Mouse (Mus musculus): ENCODE data around the gene Gata5. TPM values are rescaled to one million over a fixed set of nuclear protein-coding genes. Genes with fewer than 3 reads are reported as not detected.

Gata5 gene
- total RNA-seq (2022), result not detected

DNA sequence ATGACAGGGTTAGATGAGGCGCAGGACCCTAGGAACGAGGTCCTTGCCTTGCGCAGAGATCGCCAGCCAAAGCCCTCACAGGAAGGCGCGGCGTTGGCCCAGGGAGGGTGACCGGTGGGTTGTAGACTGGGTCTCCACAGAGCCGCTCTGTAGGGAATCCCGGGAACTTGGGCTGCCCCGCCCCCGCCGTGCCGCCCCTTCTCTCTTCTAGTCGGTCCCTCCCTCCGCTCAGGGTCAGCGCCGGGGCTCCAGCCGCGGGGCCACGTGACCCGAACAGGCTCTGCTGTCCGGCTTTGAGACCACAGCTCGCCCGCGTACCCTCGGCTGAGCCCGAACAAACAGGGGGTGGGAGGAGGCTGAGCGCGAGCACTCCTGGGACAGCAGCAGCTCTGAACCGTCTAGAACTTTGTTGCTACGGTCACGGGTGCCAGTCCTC is at the start of gene Gata5:
Gene Gata5 (minus strand): TSS at position 149 of the 436 bp plus-strand sequence.
- DNase-seq (ENCODE audit: low spot score in 2 of 2), result no peak

- DNase-seq (ENCODE audit: low spot score in 2 of 2), result no peak
Measured at GRCm38 (mm10) chr2:180376730-180377129, 42.2 kb upstream of the Gata5 start.

DNA sequence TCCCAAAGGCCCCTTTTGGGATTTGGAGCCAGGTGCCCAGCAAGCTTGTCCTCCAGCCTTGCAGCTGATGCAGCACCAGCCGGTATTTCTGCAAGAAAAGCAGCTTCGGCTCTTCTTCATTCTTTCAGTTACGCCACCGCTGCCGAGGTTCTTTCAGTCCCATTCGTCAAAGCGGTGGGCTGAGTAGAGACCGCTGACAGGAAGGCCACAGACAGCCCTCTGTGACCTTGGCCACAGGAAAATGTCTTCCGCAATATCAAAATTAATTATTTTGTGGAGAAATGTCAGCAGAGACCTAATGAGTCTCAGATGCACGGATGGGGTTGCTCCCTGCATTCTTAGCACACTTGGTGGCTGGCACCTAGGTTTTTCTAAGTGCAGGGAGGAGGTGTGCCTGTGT is 38.8 kb upstream of the Gata5 start:
- no peak for DNase-seq (ENCODE audit: low spot score in 2 of 2)

DNA sequence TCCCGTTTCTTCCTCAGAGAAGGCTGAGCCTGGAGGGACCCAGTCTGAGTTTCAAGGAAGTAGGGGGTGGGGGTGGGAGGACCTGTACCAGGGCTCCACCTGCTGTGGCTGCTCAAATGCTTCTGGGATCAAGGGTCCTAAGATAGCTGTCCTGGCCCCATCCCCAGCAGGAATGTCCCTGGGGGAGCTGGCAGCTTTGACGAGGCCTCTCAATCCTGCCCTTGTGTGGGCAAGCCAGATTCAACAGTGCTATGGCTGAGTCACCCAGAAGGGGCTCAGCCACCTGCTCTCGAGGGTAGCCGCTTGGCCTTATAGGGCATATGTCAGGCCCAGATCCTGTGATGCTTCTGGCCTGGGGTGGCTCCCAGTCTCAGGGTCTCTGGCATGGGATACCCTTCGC is 33.9 kb upstream of the Gata5 start:
- DNase-seq (ENCODE audit: low spot score in 2 of 2), result no peak

DNA sequence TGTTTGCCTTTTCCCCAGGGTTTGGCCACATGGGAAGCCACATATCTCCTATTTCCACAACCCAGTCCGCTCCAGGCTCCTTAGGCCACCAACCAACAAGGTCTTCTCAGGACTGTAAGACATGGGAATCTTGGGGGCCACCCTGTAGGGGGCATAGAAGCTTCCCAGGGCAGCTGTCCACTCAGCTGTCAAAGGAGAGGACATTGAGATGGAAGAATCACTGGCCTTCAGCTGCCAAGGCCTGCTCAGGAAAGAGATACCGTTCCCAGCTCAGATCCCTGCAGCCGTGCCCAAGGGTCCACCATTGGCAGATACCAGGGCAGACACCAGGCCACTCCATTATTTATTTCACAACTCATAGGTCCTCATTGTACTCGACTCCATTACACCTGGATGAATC is 32.9 kb upstream of the Gata5 start:
- no peak for DNase-seq (ENCODE audit: low spot score in 2 of 2)

DNA sequence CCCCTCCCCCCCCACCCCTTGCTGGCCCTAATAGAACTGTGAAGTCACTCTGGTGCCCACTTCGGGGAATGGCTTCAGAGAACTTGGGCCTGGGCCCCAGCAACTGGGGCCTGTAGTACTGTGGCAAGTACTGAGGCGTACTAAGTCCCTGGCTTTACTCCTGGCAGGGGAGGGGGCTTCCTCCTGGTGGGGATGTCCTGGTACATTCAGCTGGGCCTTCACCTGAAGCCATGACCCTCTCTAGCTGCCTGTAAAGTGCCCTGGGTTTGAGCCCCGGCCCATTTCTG is 28.9 kb upstream of the Gata5 start:
- DNase-seq (ENCODE audit: low spot score in 2 of 2), result no peak

DNA sequence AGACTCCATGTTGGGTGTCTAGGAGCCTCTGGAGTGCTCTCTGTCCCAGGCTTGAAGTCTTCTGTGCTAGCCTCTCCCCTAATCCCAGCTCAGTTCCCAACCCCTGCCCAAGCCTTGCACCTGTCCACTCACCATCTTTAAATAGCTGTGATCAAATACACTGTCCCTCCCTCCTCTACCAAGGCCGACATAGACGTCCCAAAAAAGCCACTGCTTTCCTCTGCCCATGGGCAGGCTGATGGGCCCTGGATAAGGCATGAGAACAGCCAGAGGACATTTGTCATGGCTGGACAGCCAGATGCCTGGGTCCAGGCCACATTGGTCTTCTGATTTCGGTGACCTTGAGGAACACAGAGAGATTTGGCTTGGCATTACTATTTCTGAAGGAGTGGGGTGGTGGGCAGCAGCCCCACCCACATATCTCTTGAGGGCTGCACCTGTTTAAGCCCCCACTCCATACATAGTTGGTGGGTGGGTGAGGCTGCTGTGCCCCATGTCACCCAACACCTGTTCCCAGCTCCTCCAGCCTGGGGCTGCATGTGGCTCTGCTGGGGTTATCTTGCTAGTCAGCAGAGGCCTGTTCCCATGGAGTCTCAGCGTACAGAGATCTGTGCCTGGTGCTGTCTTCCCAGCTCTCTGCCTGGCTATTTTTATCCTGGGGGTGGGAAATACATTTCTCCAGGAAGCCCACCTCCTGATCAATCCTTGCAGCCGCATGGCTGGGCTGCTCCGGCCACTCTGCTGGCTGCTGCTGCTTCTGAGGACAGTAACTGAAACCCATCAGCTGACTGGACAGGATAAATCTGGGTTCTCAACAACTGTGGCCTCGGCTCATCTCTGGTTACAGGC is 28.3 kb upstream of the Gata5 start:
- no peak for DNase-seq (ENCODE audit: low spot score in 2 of 2)

DNA sequence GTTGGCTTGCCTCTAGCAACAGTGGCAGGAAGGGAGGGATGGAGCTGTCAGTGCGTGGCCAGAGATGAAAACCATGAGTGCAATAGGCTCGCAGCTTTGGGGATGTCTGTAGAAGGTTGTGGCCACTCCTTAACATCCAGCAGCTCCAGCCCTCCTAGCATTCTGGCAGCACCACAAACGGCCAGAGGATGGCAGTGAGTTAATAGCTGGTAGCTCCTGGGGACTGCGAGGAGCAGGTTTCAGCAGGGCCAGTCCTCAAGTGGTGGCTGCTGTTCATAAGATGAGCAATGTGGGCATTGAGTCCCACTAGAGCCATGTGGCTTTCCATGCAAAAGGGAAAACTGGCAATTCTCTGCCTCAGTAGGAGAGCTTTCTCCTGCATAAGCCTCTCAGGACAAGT is 24.6 kb upstream of the Gata5 start:
- peak in 1 of 2 experiments; percentile 18 for DNase-seq (ENCODE audit: low spot score in 2 of 2)

DNA sequence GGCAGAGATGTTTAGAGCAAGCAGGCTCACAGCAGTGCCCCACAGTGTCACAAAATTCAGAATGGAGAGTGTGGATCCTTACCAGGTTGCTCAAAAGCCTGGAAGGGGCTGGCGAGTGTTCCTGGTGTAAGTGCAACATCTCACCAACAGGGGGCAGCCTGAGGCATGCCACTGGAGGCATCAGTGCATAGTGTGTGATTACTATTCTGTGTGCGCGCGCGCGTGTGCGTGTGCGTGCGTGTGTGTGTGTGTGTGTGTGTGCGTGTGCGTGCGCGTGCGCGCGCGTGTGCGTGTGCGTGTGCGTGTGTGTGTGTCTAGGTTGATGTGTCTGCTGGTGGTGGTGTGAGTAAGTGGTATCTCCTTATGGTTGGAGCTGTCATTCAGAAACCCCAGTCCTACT is 18.8 kb upstream of the Gata5 start:
- peak; percentile 12 to 52 for DNase-seq (ENCODE audit: low spot score in 2 of 2)

GRCm38 (mm10) chr2:180350700-180351099 is 16.2 kb upstream of the Gata5 start:
- DNase-seq (ENCODE audit: low spot score in 2 of 2), result no peak

DNA sequence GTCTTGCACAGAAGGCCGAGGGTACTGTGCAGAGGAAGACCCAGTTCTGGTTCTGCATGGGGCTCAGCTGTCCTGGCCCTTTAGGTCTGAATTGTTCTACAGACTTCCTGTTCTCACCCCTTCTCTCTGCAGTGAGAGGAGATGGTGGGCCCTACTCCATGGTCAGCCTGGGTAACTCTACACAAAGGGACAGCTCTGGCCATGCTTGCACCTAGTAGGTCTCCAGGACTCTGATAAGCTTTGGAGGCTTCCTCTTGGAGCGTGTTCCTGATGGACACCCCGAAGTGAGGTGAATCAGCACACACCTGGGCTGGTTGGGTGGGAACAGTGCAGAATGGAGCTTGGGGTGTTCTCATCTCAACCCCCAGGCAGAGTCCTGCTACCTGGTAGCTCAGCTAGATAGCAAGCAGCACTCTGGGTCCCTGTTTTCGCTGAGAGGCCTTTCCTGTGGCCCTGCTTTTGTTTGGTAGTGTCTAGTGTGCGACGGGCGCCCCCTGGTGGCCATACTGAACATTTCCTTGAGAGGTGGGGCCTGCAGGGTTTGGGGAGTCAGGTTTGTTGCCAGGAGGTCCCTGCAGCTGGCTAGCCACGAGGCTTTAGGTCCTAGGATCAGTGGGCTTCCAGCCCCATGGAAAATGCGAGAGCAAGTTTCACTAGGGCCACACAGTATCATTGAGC is 12.5 kb upstream of the Gata5 start:
- peak; percentile 55 to 81 for DNase-seq (ENCODE audit: low spot score in 2 of 2)

- no peak for DNase-seq (ENCODE audit: low spot score in 2 of 2)
Measured at GRCm38 (mm10) chr2:180343092-180343491, 8.6 kb upstream of the Gata5 start.

- no peak for DNase-seq (ENCODE audit: low spot score in 2 of 2)
Measured at GRCm38 (mm10) chr2:180342189-180342588, 7.7 kb upstream of the Gata5 start.

GRCm38 (mm10) chr2:180341229-180341628 is 6.7 kb upstream of the Gata5 start:
- DNase-seq (ENCODE audit: low spot score in 2 of 2), result no peak

- DNase-seq (ENCODE audit: low spot score in 2 of 2), result no peak
Measured at GRCm38 (mm10) chr2:180339886-180340285, 5.4 kb upstream of the Gata5 start.

GRCm38 (mm10) chr2:180333778-180334550 is 535 bp downstream of the Gata5 start:
- no peak for DNase-seq (ENCODE audit: low spot score in 2 of 2)

DNA sequence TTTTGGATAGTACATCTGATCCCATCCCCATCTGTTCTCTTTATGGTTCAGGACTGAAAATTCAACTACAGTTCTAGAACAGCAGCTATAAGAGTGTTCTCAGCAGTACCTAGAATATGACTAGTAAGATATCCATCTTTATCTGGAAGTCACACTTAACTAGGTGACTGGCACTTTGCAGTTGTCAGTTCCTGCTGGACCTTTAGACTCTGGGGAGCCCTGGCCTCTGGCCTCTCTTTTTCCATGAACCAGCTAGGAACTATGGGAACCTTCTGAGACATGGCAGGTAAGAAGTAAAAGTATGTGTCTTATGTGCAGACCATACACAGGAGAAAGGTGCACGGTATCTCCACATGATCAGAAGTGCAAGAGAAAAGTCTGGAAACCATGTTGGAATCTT is 5.0 kb downstream of the Gata5 start:
- no peak for DNase-seq (ENCODE audit: low spot score in 2 of 2)

DNA sequence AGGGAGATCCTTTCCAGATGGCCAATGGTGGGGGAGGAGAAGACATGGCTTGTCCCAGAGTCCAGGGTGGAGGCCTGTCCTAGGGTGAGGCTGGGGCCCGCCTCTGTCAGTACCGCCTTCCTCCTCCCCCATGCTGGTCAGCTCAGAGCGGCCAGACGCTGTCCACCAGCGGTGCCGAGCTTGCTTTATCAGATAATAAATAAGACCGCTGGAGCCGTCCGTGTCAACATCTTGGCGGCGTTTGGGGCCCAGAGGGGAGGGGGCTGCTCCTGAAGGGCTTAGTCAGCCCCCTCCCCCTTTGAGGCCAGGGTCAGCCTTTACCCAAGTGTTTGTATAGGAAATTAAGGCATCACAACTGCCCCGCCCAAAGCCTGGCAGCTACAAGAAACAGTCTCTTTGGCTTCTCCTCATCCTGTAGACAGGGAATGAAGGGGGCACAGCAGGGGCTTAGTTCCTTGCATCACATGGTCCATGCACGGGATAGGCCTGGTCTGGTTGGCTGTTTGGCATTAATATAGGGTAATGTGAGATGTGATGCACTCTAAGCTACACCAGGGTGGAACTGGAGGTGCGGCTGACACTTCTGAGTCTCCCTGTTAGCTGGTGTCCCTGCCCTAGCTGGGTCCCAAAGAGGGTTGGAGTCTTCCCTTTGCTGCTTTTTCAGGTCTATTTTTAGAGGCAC is 11.7 kb downstream of the Gata5 start:
- DNase-seq (ENCODE audit: low spot score in 2 of 2), result no peak

DNA sequence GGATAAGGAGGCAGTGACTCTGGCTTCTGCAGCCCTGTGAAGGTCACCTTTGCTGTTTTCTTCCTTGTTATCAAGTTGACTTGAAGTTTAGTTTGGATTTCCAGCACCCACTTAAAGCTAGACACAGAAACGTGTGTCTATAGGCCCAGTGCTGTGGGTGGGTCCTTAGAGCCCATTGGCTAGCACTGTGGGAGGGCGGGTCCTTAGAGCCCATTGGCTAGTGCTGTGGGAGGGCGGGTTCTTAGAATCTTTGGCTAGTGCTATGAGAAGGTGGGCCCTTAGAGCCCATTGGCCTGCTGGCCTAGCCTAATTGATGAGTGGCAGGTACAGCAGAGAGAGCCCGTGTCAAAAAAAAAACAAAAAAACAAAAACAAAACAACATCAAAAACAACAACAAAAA is 14.3 kb downstream of the Gata5 start:
- DNase-seq (ENCODE audit: low spot score in 2 of 2), result no peak

GRCm38 (mm10) chr2:180317591-180317990 is 16.9 kb downstream of the Gata5 start:
- DNase-seq (ENCODE audit: low spot score in 2 of 2), result no peak

GRCm38 (mm10) chr2:180314292-180314691 is 20.2 kb downstream of the Gata5 start:
- DNase-seq (ENCODE audit: low spot score in 2 of 2), result no peak

GRCm38 (mm10) chr2:180311147-180311546 is 23.4 kb downstream of the Gata5 start:
- no peak for DNase-seq (ENCODE audit: low spot score in 2 of 2)

All from layer of hippocampus, adult 8-10 months (tissue).